Mouse (Mus musculus) embryonic fibroblast, embryonic 13.5 days (primary cell): ENCODE results near the gene Lrrfip1.

Experiments
- CTCF ChIP-seq: IDR thresholded peaks from 2 replicates; pipeline ENCODE4 v1.5.1; 2011; ENCODE audit warnings: mild to moderate bottlenecking, control low read depth, low read length, moderate library complexity, borderline replicate concordance; ENCODE audit not compliant: insufficient read depth
- POLR2A ChIP-seq: IDR thresholded peaks from 2 replicates; pipeline ENCODE4 v1.6.1; 2011; ENCODE audit warnings: low read depth, mild to moderate bottlenecking, control low read depth, low read length, moderate library complexity

DNA sequence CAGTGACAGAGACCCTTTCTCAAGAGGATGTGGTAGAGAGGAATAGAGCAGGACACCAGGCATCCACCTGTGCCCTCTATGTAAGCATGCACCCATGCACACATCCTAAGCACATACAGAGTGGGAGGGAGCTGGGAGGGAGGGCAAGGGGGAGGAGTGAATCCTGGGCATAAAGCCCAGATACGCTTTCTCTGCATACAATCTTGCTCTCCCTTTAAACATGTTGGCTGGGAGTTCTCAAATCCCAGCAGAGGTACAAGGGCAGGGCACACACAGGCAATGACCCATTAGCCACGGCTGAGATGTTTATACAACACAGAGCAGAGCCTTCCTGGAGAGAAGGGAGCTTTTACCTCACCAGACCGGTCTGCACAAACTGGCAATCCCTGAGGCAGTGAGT lies 35.5 kb upstream of the Lrrfip1 start:
- TF ChIP-seq CTCF = no peak
- TF ChIP-seq POLR2A = no peak
